Mouse (Mus musculus) right cerebral cortex, postnatal 25 days (tissue): Measurements from ENCODE around the gene Olfr630.
"Not testable (repeated sequence)": the region's sequence is repeated elsewhere in the genome, so short reads cannot be mapped to it uniquely, and the experiment has no call there.

Experiments used
- DNase-seq: peaks from one replicate; pipeline ENCODE4 v3.0.0; 2022

The Olfr630 gene

GRCm38 (mm10) chr7:103757233-103757632, at the start of gene Olfr630:
TSS of gene Olfr630 (minus strand) at chr7:103757333.
- DNase-seq, result no peak

- DNase-seq, result no peak
Measured at GRCm38 (mm10) chr7:103806856-103807255, 49.7 kb upstream of the Olfr630 start.

- DNase-seq, result no peak
Measured at GRCm38 (mm10) chr7:103792669-103793388, 35.7 kb upstream of the Olfr630 start.

- DNase-seq, result no peak
Measured at GRCm38 (mm10) chr7:103791721-103792120, 34.6 kb upstream of the Olfr630 start, which contains the start of gene Olfr67. TSS of gene Olfr67 (minus strand) at chr7:103791821.

GRCm38 (mm10) chr7:103779598-103779997, 22.5 kb upstream of the Olfr630 start, which contains the start of gene Olfr68:
TSS of gene Olfr68 (minus strand) at chr7:103779698.
- DNase-seq, result no peak

- DNase-seq, result not testable (repeated sequence)
Measured at GRCm38 (mm10) chr7:103777652-103778051, 20.5 kb upstream of the Olfr630 start.

GRCm38 (mm10) chr7:103771494-103771893, 14.4 kb upstream of the Olfr630 start, which contains the start of gene Olfr69:
TSS of gene Olfr69 (minus strand) at chr7:103771594.
- no peak for DNase-seq

- DNase-seq, result not testable (repeated sequence)
Measured at GRCm38 (mm10) chr7:103767687-103768086, 10.6 kb upstream of the Olfr630 start.

GRCm38 (mm10) chr7:103762212-103762611, 5.1 kb upstream of the Olfr630 start:
- DNase-seq, result not testable (repeated sequence)

- no peak for DNase-seq
Measured at GRCm38 (mm10) chr7:103744843-103745242, 12.3 kb downstream of the Olfr630 start, which contains the start of gene Olfr629. TSS of gene Olfr629 (minus strand) at chr7:103744943.

GRCm38 (mm10) chr7:103730074-103730473, 27.1 kb downstream of the Olfr630 start, which contains the start of gene Olfr628:
TSS of gene Olfr628 (plus strand) at chr7:103730374.
- no peak for DNase-seq

GRCm38 (mm10) chr7:103716398-103716797, 40.7 kb downstream of the Olfr630 start:
- not testable (repeated sequence) for DNase-seq

GRCm38 (mm10) chr7:103714371-103714770, 42.8 kb downstream of the Olfr630 start, which contains the start of gene Olfr243:
TSS of gene Olfr243 (plus strand) at chr7:103714671.
- no peak for DNase-seq

- no peak for DNase-seq
Measured at GRCm38 (mm10) chr7:103712024-103712423, 45.1 kb downstream of the Olfr630 start.
